Mouse (Mus musculus) G1E-ER4 (cell line): ENCODE measurements around the gene Iyd. TPM values are rescaled to one million over a fixed set of nuclear protein-coding genes. Genes with fewer than 3 reads are reported as not detected.

Experiments used
- GATA1 ChIP-seq: IDR thresholded peaks from one replicate; pipeline ENCODE4 v1.8.0; 2012; ENCODE audit warnings: low read length, inconsistent platforms
- polyA plus RNA-seq: library from polyadenylated mRNA; stranded (reverse); fragments of >175 nt; gene quantifications from 2 replicates; pipeline ENCODE4 v1.2.3, GENCODE M21; 2012

The Iyd gene
- polyA plus RNA-seq, 1 experiment: not detected

DNA sequence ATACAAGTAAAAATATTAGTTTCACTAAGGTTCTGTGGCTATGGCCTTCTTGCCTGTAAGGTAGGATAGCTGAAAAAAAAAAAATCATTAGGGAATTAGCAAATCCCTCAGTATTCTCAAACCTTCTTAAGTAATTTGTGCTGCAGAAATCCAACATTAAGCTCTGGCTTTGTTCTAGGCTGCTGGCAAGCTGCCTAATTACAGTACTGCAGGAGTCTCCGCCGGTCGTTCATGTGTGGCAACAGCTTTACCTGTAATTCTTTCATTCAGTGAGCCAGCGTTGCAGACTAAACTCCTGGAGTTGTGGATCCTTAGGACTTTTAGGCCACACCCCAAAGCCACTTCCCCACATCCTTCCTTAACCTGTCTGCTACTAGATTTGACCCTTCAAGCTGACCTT lies 10.2 kb upstream of the Iyd start:
- no peak for TF ChIP-seq GATA1

DNA sequence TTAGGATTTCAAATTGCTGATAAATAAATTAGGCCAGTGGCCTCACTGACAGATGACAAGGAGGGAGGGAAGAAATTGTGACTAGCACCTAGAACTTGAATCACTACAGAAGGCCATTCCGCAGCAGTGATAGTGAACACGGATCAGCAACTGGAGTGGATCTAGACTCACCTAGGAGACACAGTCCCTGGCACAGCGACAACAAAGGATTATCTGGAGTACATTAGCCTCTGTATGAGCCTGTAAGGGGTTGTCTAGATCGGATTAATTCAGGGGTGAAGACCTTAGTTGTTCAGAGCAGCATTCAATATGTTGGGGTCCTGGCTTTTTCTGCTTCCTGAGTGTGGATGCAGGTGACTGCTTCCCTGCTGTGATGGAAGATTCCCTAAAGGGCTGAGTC lies 9.4 kb upstream of the Iyd start:
- no peak for TF ChIP-seq GATA1

- no peak for TF ChIP-seq GATA1
Observed at GRCm38 (mm10) chr10:3531375-3531774, 8.7 kb upstream of the Iyd start.

GRCm38 (mm10) chr10:3534445-3534844 lies 5.6 kb upstream of the Iyd start:
- no peak for TF ChIP-seq GATA1

DNA sequence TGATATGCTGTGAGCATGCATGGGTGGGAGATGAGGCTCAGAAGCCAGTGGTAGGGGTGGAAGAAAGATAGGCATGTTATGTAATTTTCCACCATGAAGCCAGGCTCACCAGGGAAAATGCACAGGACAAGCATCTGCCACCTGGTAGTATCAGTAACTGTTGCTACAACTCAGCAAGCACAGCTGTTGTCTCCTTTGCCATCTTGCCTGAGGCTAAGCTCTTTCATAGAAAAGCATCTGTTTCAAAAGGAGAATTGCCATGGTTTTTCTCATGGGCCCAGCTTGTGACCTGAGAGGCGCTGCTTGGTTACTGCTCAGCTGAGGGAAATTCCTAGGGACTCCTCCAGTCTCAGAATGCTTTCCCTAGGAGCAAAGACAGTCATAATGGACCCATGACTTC lies 3.7 kb upstream of the Iyd start:
- no peak for TF ChIP-seq GATA1

- TF ChIP-seq GATA1: no peak
Observed at GRCm38 (mm10) chr10:3549384-3549783, 9.3 kb downstream of the Iyd start.

DNA sequence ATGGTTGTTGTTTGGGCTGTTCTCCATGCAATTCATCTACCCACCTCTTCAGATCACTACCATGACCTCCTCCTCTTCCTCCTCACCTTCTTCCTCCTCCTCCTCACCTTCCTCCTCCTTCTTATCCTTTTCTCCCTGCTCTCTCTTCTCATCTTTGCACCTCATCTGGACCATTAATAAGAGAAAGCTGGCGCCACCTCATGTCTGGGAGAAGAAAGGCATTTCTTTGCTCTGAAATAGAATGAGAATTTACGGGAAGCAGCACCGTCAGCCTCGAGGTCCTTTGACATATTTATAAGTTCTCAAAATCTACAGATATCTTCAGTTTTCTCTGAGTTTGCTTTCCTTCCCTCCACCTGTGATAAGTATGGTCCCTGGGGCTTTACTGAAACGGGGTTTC lies 15.1 kb downstream of the Iyd start:
- no peak for TF ChIP-seq GATA1

DNA sequence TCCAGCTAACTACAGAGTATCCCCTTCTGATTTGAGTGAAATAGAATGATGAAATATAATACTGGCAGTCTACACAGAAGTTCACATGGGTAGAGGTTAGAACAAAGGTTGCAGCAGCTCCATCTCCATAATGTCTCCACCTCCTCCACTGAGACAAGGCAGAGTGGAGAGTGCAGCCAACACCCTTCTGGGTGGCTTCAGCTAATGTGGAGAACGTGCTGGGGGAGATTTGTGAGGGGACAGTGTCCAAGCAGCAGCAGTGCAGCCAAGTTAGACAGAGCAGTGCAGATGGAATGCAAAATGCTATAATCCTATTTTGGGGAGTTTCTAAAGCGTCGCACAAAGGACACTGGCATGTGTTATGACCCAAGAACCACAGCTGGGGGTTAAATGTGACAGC lies 16.5 kb downstream of the Iyd start:
- TF ChIP-seq GATA1: no peak

- TF ChIP-seq GATA1: no peak
Observed at GRCm38 (mm10) chr10:3559136-3559535, 19.1 kb downstream of the Iyd start.

DNA sequence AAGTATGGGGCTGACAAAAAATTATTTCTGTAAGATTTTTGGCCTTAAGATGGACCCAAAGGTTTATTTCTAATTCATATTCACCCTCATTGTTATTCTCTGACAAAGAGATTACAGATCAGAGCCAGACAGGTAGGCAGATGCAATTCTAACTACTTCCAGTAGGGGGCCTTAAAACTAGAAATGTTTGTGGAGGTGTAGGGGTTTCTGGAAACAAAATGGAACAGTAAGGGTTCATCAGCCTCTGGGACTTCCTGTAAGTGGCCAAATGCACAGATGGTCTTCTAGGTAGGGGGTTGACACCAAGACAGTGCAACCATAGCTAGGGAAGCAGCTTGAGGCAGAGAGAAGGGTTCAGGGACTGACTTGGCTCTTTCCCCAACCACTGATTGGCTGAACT lies 22.1 kb downstream of the Iyd start:
- no peak for TF ChIP-seq GATA1

DNA sequence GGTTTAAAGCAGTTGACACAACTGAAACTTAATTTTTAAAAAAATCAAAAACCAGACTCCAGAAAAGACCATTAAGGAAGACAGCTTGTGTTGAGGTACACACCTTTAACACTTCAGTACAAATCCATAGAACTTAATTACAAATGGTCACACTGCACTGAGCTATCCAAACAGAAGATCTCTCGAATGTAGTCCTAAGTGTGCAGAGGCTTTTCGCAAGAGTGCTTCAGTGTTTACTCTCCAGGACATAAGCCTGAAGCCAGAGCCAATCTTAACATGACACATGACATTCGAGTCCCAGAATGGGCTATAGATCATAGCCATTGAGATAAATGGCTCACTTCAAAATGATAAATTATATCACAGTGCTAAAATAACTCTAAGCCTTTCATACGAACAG lies 25.1 kb downstream of the Iyd start:
- no peak for TF ChIP-seq GATA1

- TF ChIP-seq GATA1: no peak
Observed at GRCm38 (mm10) chr10:3567821-3568220, 27.8 kb downstream of the Iyd start.

GRCm38 (mm10) chr10:3572723-3573649 lies 32.9 kb downstream of the Iyd start:
- no peak for TF ChIP-seq GATA1

DNA sequence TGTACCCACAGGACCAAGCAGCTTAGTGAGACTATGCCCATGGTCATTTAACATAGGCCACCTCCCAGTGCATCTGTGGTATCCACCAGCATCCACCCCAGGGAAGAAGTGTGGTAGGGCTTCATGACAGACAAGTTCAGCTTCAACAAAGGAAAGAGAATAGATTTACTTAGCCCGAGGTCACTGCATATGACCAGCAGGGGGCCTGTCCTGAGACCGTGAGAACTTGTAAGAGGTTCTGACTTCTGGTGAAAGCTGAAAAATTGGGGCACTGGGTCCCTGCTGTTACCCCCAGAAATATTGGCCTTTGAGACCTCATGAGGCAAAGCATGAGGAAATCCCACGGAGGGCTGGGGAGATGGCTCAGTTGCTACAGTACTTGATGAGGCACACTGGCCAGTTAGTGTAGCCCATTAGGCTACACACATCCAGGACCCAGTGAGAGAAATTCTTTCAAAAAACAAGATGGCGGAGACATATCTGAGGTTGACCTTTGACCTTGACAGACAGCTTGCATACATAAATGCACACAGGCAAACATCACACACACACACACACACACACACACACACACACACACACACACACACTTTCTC lies 34.0 kb downstream of the Iyd start:
- no peak for TF ChIP-seq GATA1

- no peak for TF ChIP-seq GATA1
Observed at GRCm38 (mm10) chr10:3590632-3591031, 50.6 kb downstream of the Iyd start.

GRCm38 (mm10) chr10:3591790-3592189 lies 51.8 kb downstream of the Iyd start:
- TF ChIP-seq GATA1: no peak

DNA sequence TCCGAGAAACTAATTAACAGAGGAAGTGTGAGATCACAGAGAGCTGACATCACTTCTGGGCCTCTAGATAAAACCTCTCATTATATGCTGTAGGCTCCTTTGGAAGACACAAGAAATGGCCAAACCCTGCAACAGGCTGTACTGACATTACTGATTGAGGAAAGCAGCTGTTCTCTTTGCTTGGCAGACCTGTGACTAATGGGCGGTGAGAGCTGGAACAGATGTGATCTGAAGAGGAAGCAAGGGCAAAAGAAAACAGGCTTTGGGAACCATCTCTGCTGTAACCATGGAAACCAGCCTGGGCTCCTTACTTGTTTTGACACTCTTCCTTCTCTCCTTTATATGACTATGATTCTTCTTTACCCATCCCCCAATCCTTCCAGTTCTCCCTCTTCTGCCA lies 56.7 kb downstream of the Iyd start:
- TF ChIP-seq GATA1: no peak
